13 mouse cellular contexts compared by ENCODE assay signal in the genomic region with DNA sequence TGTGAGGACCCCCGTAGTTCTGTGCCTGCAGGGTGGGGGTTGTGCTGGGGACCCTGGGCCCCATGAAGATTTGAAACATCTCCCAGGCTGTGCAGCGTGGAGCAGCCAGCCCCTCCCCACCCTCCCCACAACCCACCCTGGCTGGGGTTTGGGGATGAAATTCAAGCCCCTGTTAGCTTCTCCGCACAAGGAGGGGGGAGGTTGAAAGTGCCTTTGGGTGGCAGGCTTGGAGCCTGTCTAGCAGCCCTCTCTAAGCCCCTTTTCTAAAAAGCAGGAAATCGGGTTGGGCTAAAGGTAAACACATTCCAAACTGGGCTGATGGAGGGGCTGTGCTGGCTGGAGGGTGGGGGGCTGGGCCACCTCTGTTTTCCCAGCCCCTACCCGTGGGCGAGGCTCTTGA. TPM values are rescaled to one million over a fixed set of nuclear protein-coding genes. Genes with fewer than 3 reads are reported as not detected.
DNase-seq lines count a peak whose midpoint lies in the region; ATAC-seq and TF ChIP-seq lines count a peak whose summit lies in the region.
"Had no signal": no experiment of that assay in that cellular context is flagged by ENCODE, and none has a peak within 500 bp of the region (broad histone marks: within the 10 kb centered on the region; RNA-seq: fewer than 3 reads in every experiment).

No protein-coding gene starts in this region.

- no peaks in the 10 kb centered on the region for H3K27me3 ChIP-seq in intestine, embryonic 14.5 days (replicated peaks; ENCODE audit: control insufficient read depth, insufficient read depth, low read length)
- no peaks in the 10 kb centered on the region for H3K27me3 ChIP-seq in intestine, postnatal 0 days (replicated peaks; ENCODE audit: control insufficient read depth, insufficient read depth, low read length)
- no peaks in the 10 kb centered on the region for H3K27me3 ChIP-seq in embryonic facial prominence, embryonic 13.5 days
- H3K27me3 ChIP-seq in liver, embryonic 13.5 days: no peaks in the 10 kb centered on the region

- peaks cover 66% of the 10 kb centered on the region for H3K4me1 ChIP-seq in intestine, embryonic 14.5 days (replicated peaks; ENCODE audit: control insufficient read depth, insufficient read depth, low read length)
- peaks cover 31% of the 10 kb centered on the region for H3K4me1 ChIP-seq in intestine, postnatal 0 days (replicated peaks; ENCODE audit: control insufficient read depth, insufficient read depth, low read length)
- H3K4me1 ChIP-seq in embryonic facial prominence, embryonic 13.5 days: peaks cover 91% of the 10 kb centered on the region
- H3K4me1 ChIP-seq in liver, embryonic 13.5 days (replicated peaks): peaks cover 54% of the 10 kb centered on the region

- peaks cover 7% of the 10 kb centered on the region; the same call in 1 of the 2 replicates for H3K36me3 ChIP-seq in intestine, embryonic 14.5 days (ENCODE audit: control insufficient read depth, insufficient read depth, low read length)
- H3K36me3 ChIP-seq in intestine, postnatal 0 days (ENCODE audit: control insufficient read depth, insufficient read depth): no peaks in the 10 kb centered on the region
- peaks cover 5% of the 10 kb centered on the region; the same call in 1 of the 2 replicates for H3K36me3 ChIP-seq in embryonic facial prominence, embryonic 13.5 days
- no peaks in the 10 kb centered on the region for H3K36me3 ChIP-seq in liver, embryonic 13.5 days
- H3K36me3 ChIP-seq: midbrain, embryonic 13.5 days had no signal

- H3K9ac ChIP-seq in intestine, embryonic 14.5 days (ENCODE audit: low read length): peak overlapping the region; percentile 13; the same call in 1 of the 2 replicates
- H3K9ac ChIP-seq in intestine, postnatal 0 days (ENCODE audit: low read depth, low read length): no peak overlapping the region
- H3K9ac ChIP-seq in embryonic facial prominence, embryonic 13.5 days: peak overlapping the region; percentile 61; the same call in 1 of the 2 replicates
- peak overlapping the region; percentile 26; the same call in 1 of the 2 replicates for H3K9ac ChIP-seq in liver, embryonic 13.5 days
- H3K9ac ChIP-seq: midbrain, embryonic 13.5 days had no signal

- no peak overlapping the region for H3K4me3 ChIP-seq in intestine, embryonic 14.5 days (ENCODE audit: low read depth, low read length)
- H3K4me3 ChIP-seq in intestine, postnatal 0 days (ENCODE audit: low read depth, low read length): no peak overlapping the region
- H3K4me3 ChIP-seq in embryonic facial prominence, embryonic 13.5 days: no peak overlapping the region
- H3K4me3 ChIP-seq in liver, embryonic 13.5 days (replicated peaks): no peak overlapping the region
- H3K4me3 ChIP-seq: erythroblast, embryonic 14.5 days; midbrain, embryonic 13.5 days had no signal

- peak overlapping the region; percentile 20 for H3K4me2 ChIP-seq in intestine, embryonic 14.5 days (ENCODE audit: low read length)
- H3K4me2 ChIP-seq in intestine, postnatal 0 days (replicated peaks; ENCODE audit: low read depth): no peak overlapping the region
- peak overlapping the region; percentile 63 for H3K4me2 ChIP-seq in embryonic facial prominence, embryonic 13.5 days
- H3K4me2 ChIP-seq in liver, embryonic 13.5 days: no peak overlapping the region
- H3K4me2 ChIP-seq: midbrain, embryonic 13.5 days had no signal

- no peak for TF ChIP-seq CTCF in intestine, postnatal 0 days (IDR thresholded peaks at IDR 0.05; ENCODE audit: low read depth)

- ATAC-seq in intestine, embryonic 14.5 days (replicated peaks; ENCODE audit: low FRiP score, low TSS enrichment, low read depth): no peak
- ATAC-seq in intestine, postnatal 0 days: no peak
- ATAC-seq in embryonic facial prominence, embryonic 13.5 days (ENCODE audit: insufficient number of reproducible peaks, insufficient read depth, low FRiP score, low TSS enrichment, low read depth): peak; percentile 71
- ATAC-seq in liver, embryonic 13.5 days (ENCODE audit: low read depth): no peak
- ATAC-seq in activated CD4-positive, CD25-positive, alpha-beta regulatory T cell, adult 4 months: no peak
- no peak for ATAC-seq in granulocyte monocyte progenitor cell, adult 5-6 weeks (replicated peaks; ENCODE audit: poor library complexity, severe bottlenecking)
- ATAC-seq: inflammation-experienced regulatory T-cells, adult 6 months; midbrain, embryonic 13.5 days had no signal

- WGBS in intestine, embryonic 14.5 days: 5% methylated on average over 6 of the region's 6 CpGs
- 34% methylated on average over 6 of the region's 6 CpGs for WGBS in intestine, postnatal 0 days
- WGBS in embryonic facial prominence, embryonic 13.5 days: 4% methylated on average over 6 of the region's 6 CpGs
- 50% methylated on average over 6 of the region's 6 CpGs for WGBS in liver, embryonic 13.5 days (ENCODE audit: insufficient replicate concordance)

- DNase-seq in embryo, embryonic 10 days (ENCODE audit: low spot score): peak; percentile 41
- DNase-seq in embryo, embryonic 11 days: no peak
- no peak for DNase-seq in intestine, embryonic 14.5 days (ENCODE audit: low spot score)
- DNase-seq in liver, embryonic 13.5 days: no peak
- DNase-seq: cerebellum, adult 9-11 months; lung, postnatal 10 days had no signal

- H3K9me3 ChIP-seq in intestine, embryonic 14.5 days (ENCODE audit: control insufficient read depth, low read length): no peaks in the 10 kb centered on the region
- no peaks in the 10 kb centered on the region for H3K9me3 ChIP-seq in intestine, postnatal 0 days (ENCODE audit: control insufficient read depth)
- H3K9me3 ChIP-seq in embryonic facial prominence, embryonic 13.5 days: no peaks in the 10 kb centered on the region
- no peaks in the 10 kb centered on the region for H3K9me3 ChIP-seq in liver, embryonic 13.5 days (replicated peaks)
- H3K9me3 ChIP-seq: midbrain, embryonic 13.5 days had no signal

- H3K27ac ChIP-seq in intestine, embryonic 14.5 days (ENCODE audit: low read depth): peak overlapping the region; percentile 95
- H3K27ac ChIP-seq in intestine, postnatal 0 days (ENCODE audit: low read depth, low read length): no peak overlapping the region
- H3K27ac ChIP-seq in embryonic facial prominence, embryonic 13.5 days: peak overlapping the region; percentile 99
- peak overlapping the region; percentile 80 for H3K27ac ChIP-seq in liver, embryonic 13.5 days
- H3K27ac ChIP-seq: midbrain, embryonic 13.5 days had no signal

RNA-seq across cellular contexts. Expression of a gene that starts 40.5 kb away (rescaled TPM):
- polyA plus RNA-seq in intestine, embryonic 14.5 days (2014; fragmentation: Nextera tagmentation; extraction: Ambion mirVana): 36.1 and 45.8 TPM in 2 replicates
- polyA plus RNA-seq in intestine, postnatal 0 days (2015; fragmentation: Nextera tagmentation; extraction: Ambion mirVana): 26.7 and 33.0 TPM in 2 replicates
- polyA plus RNA-seq in embryonic facial prominence, embryonic 13.5 days (2015; fragmentation: Nextera tagmentation; extraction: Ambion mirVana): 36.0 and 36.7 TPM in 2 replicates
- polyA plus RNA-seq in liver, embryonic 13.5 days (2015; fragmentation: Nextera tagmentation; extraction: Ambion mirVana): 11.3 and 12.2 TPM in 2 replicates
- 10 to 100 TPM; 10.2 to 31.9 TPM for polyA plus RNA-seq in activated CD4-positive, CD25-positive, alpha-beta regulatory T cell, adult 4 months (2017; shearing (Covaris generic))
- total RNA-seq in granulocyte monocyte progenitor cell, adult 5-6 weeks (2014; fragmentation: Nextera tagmentation): 20.4 and 53.9 TPM in 2 replicates
- total RNA-seq in granulocyte monocyte progenitor cell, adult 5-6 weeks (2017): 0.31 and 39.0 TPM in 2 replicates

Comparison
In these comparisons a context has a peak if more than half of its experiments do, and no peak if none do; other contexts are left out.
1. H3K4me2 ChIP-seq: peak in intestine, embryonic 14.5 days (single experiment) and embryonic facial prominence, embryonic 13.5 days (single experiment); none in intestine, postnatal 0 days (single experiment) and liver, embryonic 13.5 days (single experiment).